Mouse (Mus musculus) limb, embryonic 14.5 days (tissue): Measurements from ENCODE around the gene Coasy. TPM values are rescaled to one million over a fixed set of nuclear protein-coding genes. Genes with fewer than 3 reads are reported as not detected.

Source experiments
- ATAC-seq: fragments of 200-750 bp; cut with Nextera tagmentation; 2 replicates; pipeline ENCODE4 v1.8.0; 2017; ENCODE audit warnings: low read depth, moderate number of reproducible peaks, moderate TSS enrichment; ENCODE audit not compliant: low FRiP score
- DNase-seq: peaks from one replicate; pipeline ENCODE4 v3.0.0-alpha.2; 2015; ENCODE audit warnings: low spot score
- H3K27ac ChIP-seq: fragments of 300-500 bp; sonication (generic); replicated peaks from 2 replicates; pipeline ENCODE4 v1.5.1; 2014; ENCODE audit warnings: low read depth, mild to moderate bottlenecking, low read length, moderate library complexity, mixed read lengths
- H3K27me3 ChIP-seq: fragments of 300-500 bp; sonication (generic); 2 replicates; pipeline ENCODE4 v1.6.1; 2014; ENCODE audit warnings: low read length, mixed read lengths; ENCODE audit not compliant: control insufficient read depth, insufficient read depth
- H3K36me3 ChIP-seq: fragments of 300-500 bp; sonication (generic); 2 replicates; pipeline ENCODE4 v1.6.1; 2014; ENCODE audit warnings: mild to moderate bottlenecking, low read length, moderate library complexity, mixed read lengths; ENCODE audit not compliant: control insufficient read depth, insufficient read depth
- H3K4me1 ChIP-seq: fragments of 300-500 bp; sonication (generic); 2 replicates; pipeline ENCODE4 v1.6.1; 2014; ENCODE audit warnings: antibody characterized with exemption, low read length, mixed read lengths; ENCODE audit not compliant: control insufficient read depth, insufficient read depth
- H3K4me2 ChIP-seq: fragments of 300-500 bp; sonication (generic); replicated peaks from 2 replicates; pipeline ENCODE4 v1.6.1; 2014; ENCODE audit warnings: low read depth, mild to moderate bottlenecking, low read length, moderate library complexity; ENCODE audit not compliant: severe bottlenecking
- H3K4me3 ChIP-seq: fragments of 300-500 bp; sonication (generic); replicated peaks from 2 replicates; pipeline ENCODE4 v1.5.1; 2014; ENCODE audit warnings: low read length
- H3K9ac ChIP-seq: fragments of 300-500 bp; sonication (generic); 2 replicates; pipeline ENCODE4 v1.6.1; 2014; ENCODE audit warnings: mild to moderate bottlenecking, low read depth, low read length, moderate library complexity; ENCODE audit not compliant: severe bottlenecking
- H3K9me3 ChIP-seq: fragments of 300-500 bp; sonication (generic); 2 replicates; pipeline ENCODE4 v1.6.1; 2016; ENCODE audit warnings: low read length; ENCODE audit not compliant: control insufficient read depth
- POLR2A ChIP-seq: fragments of 200-500 bp; IDR thresholded peaks from 2 replicates; pipeline ENCODE4 v1.8.0; 2012; ENCODE audit warnings: inconsistent platforms, mild to moderate bottlenecking, moderate library complexity, borderline replicate concordance; ENCODE audit not compliant: insufficient read depth, insufficient read length; ENCODE audit errors: extremely low read depth
- WGBS: fragments of 180-500 bp; shearing (Covaris S2); extraction: QIAGEN DNeasy Blood & Tissue Kit; methylation state at CpG from one replicate; pipeline ENCODE4 v1.1.7; 2014; 5-methylcytosine and 5-hydroxymethylcytosine counted together
- polyA plus RNA-seq, 2 experiments: library from polyadenylated mRNA; depleted of rRNA in 1 of 2; stranded (reverse) in 1 of 2; unstranded in 1 of 2; fragments of >200 nt; fragmentation: Nextera tagmentation in 1 of 2; extraction: Ambion mirVana in 1 of 2; gene quantifications; 2 replicates each; pipeline versions ENCODE4 v1.2.1 to v1.2.3; 2012 to 2014

The Coasy gene
- polyA plus RNA-seq, 2 experiments = 43.3 to 49.1 TPM

DNA sequence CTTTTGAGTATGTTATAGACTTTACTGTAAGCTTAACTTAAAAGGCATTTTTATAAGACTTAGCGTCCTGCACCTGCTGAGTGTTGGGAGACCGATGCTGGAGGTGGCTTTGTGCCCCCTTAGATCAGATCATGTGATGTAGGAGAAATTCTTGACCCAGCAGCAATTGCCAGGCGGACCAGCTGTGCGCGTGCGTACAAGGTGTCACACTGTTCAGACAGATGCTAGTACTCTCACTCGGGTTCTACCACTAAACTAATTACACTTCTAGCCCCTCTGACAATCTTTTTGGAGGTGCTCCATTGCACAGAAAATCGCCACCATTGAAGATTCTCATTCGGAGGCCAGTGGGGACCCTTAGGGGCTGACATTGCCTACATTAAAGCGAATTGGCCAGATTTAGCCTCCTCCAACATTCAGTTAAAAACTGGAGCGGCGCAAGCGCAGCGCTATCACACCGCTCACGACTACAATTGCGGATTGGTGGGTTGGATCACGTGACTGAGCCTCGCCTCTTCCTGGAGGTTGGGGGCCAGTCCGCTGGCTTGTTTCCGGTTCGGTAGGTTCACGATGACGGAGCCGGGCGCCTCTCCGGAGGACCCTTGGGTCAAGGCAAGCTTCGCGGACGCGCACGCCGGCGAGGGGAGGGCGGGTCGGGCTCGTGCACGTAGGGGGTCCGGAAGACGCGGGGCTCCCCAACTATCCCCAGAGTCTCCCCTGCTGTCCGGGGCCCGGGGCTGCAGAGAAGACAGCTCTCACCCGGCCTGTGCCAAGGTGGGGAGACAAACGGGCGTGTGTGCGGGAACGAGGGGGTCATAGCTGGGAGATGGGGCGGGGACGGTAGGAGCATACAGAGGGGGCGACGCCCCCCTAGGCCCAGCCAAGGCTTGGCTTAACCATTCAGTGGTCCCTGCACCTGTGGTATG is 4.7 kb downstream of the Coasy start, which contains the start of gene Mlx:
Gene Mlx, plus strand, starts transcription at position 522 of the 926 bp plus-strand sequence.
- peaks cover 44% of the 10 kb centered on the region for H3K36me3 ChIP-seq

DNA sequence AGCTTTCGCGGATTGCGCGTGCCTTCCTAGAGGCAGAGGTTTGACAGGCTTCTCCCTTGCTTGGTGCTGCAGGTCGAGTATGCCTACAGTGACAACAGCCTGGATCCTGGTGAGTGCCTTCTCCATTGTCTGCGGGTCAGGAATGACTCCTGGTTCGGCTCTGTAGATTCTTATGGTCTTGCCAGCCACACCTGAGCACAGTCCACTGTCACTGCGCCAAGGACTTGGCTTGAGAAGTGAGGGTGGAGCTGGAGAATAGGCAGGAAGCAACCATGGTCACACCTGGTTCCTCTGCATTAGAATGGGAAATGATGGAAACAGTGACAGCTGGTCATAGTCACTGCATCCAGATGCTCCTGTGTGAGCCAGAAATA is 5.3 kb downstream of the Coasy start:
- H3K4me2 ChIP-seq = peak overlapping the region; percentile 85
- peak overlapping the region; percentile 77 for H3K4me3 ChIP-seq
- H3K36me3 ChIP-seq = peaks cover 51% of the 10 kb centered on the region
- DNase-seq (no peak), ATAC-seq (no peak)
- H3K4me1 ChIP-seq = peaks cover 25% of the 10 kb centered on the region
- 7% methylated on average over 5 of the region's 8 CpGs for WGBS
- peak overlapping the region; percentile 78 for H3K9ac ChIP-seq
- TF ChIP-seq POLR2A = no peak
- H3K27me3 ChIP-seq = no peaks in the 10 kb centered on the region
- peak overlapping the region; percentile 63; the same call in 1 of the 2 replicates for H3K27ac ChIP-seq
- H3K9me3 ChIP-seq = no peaks in the 10 kb centered on the region

More for the DNA sequence above, 4.7 kb downstream of the Coasy start, which contains the start of gene Mlx:
- Histone ChIP-seq H3K4me1 (peaks cover 25% of the 10 kb centered on the region), H3K9ac (peak within 1 kb of the TSS; percentile 78), H3K9me3 (no peaks in the 10 kb centered on the region), H3K27ac (peak within 1 kb of the TSS; percentile 63; the same call in 1 of the 2 replicates), H3K4me2 (peak within 1 kb of the TSS; percentile 85), H3K4me3 (peak within 1 kb of the TSS; percentile 77), H3K27me3 (no peaks in the 10 kb centered on the region)
- ATAC-seq (peak; percentile 89), DNase-seq (peak; percentile 96)
- under 1% methylated on average over 51 of the region's 52 CpGs for WGBS
- no peak for TF ChIP-seq POLR2A

DNA sequence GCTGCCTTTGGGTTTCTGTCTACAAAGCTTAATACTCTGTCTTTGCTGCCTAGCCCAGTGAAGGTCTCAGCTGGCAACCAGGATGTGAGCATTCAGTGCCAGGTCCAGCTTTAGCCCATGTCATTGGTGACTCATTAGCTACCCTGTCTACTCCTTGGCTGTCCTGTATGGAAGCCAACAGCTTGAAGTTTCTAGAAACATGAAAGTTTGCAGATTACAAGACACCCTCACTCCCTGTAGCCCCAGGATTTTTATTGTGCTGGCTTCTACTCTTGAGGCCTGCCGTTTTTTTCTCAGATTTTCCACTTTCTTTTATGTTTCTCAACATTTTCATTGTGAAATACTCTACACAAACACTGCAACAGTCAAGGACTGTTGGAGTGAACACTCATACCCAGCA is 7.6 kb downstream of the Coasy start:
- Histone ChIP-seq H3K4me1 (peaks cover 23% of the 10 kb centered on the region), H3K4me2 (no peak overlapping the region), H3K27ac (no peak overlapping the region), H3K9me3 (no peaks in the 10 kb centered on the region), H3K4me3 (no peak overlapping the region), H3K9ac (no peak overlapping the region), H3K27me3 (no peaks in the 10 kb centered on the region), H3K36me3 (peaks cover 60% of the 10 kb centered on the region)
- TF ChIP-seq POLR2A = no peak
- 91% methylated on average over 1 of the region's 1 CpGs for WGBS
- DNase-seq (no peak), ATAC-seq (no peak)

DNA sequence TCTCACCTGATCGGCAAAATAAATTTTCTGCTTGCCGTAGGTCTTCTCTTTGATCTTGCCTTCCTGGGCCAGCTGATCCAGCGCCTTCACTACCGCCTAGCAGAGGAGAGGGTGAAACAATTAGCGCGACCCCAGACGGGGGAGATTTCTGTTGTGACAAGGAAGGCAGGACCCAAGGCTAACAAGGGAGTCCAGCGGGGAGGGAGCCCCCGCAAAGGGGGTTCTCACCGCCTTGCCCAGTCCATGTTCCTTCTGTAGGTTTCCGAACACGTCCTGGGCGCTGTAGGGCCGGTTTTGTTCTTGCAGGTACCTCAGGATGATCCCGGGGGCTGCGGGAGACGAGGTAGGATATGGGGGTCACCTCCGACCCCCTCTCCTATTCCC is 12.6 kb downstream of the Coasy start:
- peaks cover 6% of the 10 kb centered on the region; the same call in 1 of the 2 replicates for H3K4me1 ChIP-seq
- whole genome bisulfite sequencing = under 1% methylated on average over 15 of the region's 18 CpGs
- DNase-seq (no peak), ATAC-seq (peak; percentile 23; the same call in 1 of the 2 replicates)
- no peak overlapping the region for H3K27ac ChIP-seq
- no peak for TF ChIP-seq POLR2A
- peaks cover 72% of the 10 kb centered on the region for H3K36me3 ChIP-seq
- peak overlapping the region; percentile 75 for H3K4me3 ChIP-seq
- no peaks in the 10 kb centered on the region for H3K9me3 ChIP-seq
- peak overlapping the region; percentile 66 for H3K9ac ChIP-seq
- H3K4me2 ChIP-seq = peak overlapping the region; percentile 94
- H3K27me3 ChIP-seq = no peaks in the 10 kb centered on the region

DNA sequence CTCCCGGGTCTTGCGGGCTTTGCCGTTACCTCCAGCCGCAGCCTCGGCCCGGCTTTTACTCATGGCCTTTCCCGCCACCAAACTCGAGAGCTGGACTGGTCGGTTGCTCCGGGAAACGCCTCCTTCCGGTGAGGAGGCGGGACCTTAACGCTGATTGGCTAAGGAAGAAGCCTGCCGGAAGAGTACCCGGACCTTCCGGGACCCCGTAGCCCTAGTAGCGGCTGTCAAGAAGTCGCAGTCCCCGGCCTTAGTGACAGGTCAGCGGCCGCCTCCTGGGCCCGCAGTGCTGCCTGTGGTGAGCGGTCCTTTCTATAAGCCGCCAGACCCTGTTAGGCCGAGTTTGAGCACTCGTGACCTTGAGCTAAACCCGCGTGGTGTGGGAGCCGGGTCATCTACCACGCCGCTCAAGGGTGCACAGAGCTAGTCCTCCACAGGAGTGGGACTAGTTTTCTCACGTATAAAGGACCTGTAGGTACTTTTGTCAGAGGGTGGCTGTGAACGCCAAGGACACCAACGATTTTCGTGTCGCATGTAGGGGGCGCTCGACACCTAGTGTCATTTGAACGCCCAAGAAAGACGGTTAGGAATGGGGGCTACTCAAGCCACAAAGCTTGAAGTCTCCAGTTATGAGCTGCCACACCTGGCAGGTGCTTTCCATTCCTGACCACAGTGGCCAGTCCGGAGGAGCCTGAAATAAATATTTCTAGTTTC is 13.1 kb downstream of the Coasy start, which contains the start of gene Psmc3ip:
Gene Psmc3ip, minus strand, starts transcription at position 123 of the 711 bp plus-strand sequence.
- under 1% methylated on average over 43 of the region's 43 CpGs for WGBS
- Histone ChIP-seq H3K9me3 (no peaks in the 10 kb centered on the region), H3K4me1 (peaks cover 6% of the 10 kb centered on the region; the same call in 1 of the 2 replicates), H3K4me3 (peak within 1 kb of the TSS; percentile 75), H3K27ac (no peak within 1 kb of the TSS; the same call in 1 of the 2 replicates), H3K4me2 (peak within 1 kb of the TSS; percentile 94), H3K9ac (peak within 1 kb of the TSS; percentile 66), H3K27me3 (no peaks in the 10 kb centered on the region), H3K36me3 (peaks cover 72% of the 10 kb centered on the region)
- TF ChIP-seq POLR2A = peak; percentile 55; the same call in 1 of the 2 replicates
- DNase-seq (peak; percentile 97), ATAC-seq (peak; percentile 97)
